Mouse (Mus musculus): ENCODE results near the gene Cacna1c. TPM values are rescaled to one million over a fixed set of nuclear protein-coding genes. Genes with fewer than 3 reads are reported as not detected.
"Not testable (repeated sequence)": the region's sequence is repeated elsewhere in the genome, so short reads cannot be mapped to it uniquely, and the experiment has no call there.

The Cacna1c gene
- polyA plus RNA-seq, 1 experiment, result 1.0 TPM

DNA sequence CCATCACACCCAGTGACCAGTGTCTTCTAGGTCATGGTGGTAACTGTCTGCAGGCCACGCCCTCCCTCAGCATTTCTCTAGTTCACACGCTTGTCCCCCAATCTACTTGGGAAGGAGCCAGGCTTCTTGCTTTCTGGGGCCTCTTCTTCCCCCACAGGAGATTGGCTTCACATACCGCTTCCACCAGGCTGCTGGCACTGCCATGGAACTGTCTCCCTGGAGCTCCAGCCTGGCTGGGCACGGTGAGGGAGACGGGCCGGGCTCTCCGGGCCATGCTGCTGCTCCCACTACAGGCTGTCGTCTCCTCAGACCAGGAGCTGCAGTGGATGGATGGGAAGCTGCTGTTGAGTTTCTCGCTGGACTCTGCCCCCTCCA is 600.5 kb downstream of the Cacna1c start:
- H3K36me3 ChIP-seq (ENCODE audit: control insufficient read depth, insufficient read depth, low read length, poor library complexity, severe bottlenecking), result no peaks in the 10 kb centered on the region
- TF ChIP-seq EP300 (IDR thresholded peaks at IDR 0.05; ENCODE audit: insufficient read depth, low read depth, low read length), result no peak
- TF ChIP-seq CTCF (IDR thresholded peaks at IDR 0.05; ENCODE audit: low read depth, low read length), result no peak
- TF ChIP-seq POLR2A (IDR thresholded peaks at IDR 0.05; ENCODE audit: insufficient read depth, low read length), result no peak
- peaks cover 4% of the 10 kb centered on the region for H3K4me1 ChIP-seq (ENCODE audit: control insufficient read depth, insufficient read depth, low read length)
- no peaks in the 10 kb centered on the region for H3K27me3 ChIP-seq (ENCODE audit: control insufficient read depth, insufficient read depth, low read length, poor library complexity, severe bottlenecking)
- H3K4me3 ChIP-seq (ENCODE audit: low read depth, low read length), result no peak overlapping the region
- no peaks in the 10 kb centered on the region for H3K9me3 ChIP-seq (replicated peaks; ENCODE audit: control insufficient read depth, insufficient read depth, low read length, poor library complexity, severe bottlenecking)
- no peak overlapping the region for H3K9ac ChIP-seq (ENCODE audit: low read depth, poor library complexity, severe bottlenecking)
- H3K27ac ChIP-seq (ENCODE audit: insufficient read depth, low read length), result no peak overlapping the region

DNA sequence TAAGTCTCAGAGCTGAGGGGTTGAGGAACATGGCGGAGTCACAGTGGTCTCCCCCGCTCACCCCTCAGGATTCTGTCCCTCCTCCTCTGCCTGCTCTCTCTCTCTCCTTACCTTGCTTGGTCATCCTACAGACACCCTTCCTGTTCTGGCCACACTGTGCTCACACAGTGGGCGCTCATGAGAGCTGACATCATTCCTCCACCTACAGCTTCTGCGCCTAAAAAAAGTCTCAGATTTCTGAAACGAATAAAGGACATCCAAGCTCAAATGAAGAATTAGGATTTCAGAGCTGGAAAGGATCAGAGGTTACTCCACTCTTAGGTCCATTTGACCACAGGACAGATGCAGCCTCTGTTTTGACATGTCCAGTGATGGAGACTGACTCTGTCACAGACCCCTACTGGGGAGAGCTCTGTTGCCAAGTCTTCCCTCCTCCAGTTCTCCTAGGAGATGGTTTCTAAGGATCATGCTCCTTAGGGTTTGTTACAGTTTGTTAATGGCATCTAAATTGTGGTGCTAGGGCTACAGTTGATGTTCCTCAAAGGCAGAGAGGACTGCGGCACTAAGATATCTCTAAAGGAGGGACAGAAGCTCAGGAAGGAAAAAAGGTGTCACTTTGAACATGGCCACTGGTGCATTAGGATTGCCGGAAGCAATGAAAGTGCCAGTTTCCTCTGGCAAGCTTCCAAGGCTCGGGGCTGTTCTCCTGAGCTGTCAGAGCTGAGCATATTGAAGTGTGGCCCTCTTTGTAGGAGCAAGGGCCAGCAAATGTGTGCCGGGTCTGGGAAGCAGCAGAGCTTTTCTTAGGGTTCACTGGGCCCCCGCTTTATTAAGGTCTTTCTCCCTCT is 601.2 kb downstream of the Cacna1c start:
- no peaks in the 10 kb centered on the region for H3K36me3 ChIP-seq (ENCODE audit: control insufficient read depth, insufficient read depth, low read length, poor library complexity, severe bottlenecking)
- no peak overlapping the region for H3K27ac ChIP-seq (ENCODE audit: insufficient read depth, low read length)
- H3K9me3 ChIP-seq (replicated peaks; ENCODE audit: control insufficient read depth, insufficient read depth, low read length, poor library complexity, severe bottlenecking), result no peaks in the 10 kb centered on the region
- no peaks in the 10 kb centered on the region for H3K27me3 ChIP-seq (ENCODE audit: control insufficient read depth, insufficient read depth, low read length, poor library complexity, severe bottlenecking)
- H3K4me3 ChIP-seq (ENCODE audit: low read depth, low read length), result no peak overlapping the region
- H3K4me1 ChIP-seq (ENCODE audit: control insufficient read depth, insufficient read depth, low read length), result peaks cover 4% of the 10 kb centered on the region
- no peak overlapping the region for H3K9ac ChIP-seq (ENCODE audit: low read depth, poor library complexity, severe bottlenecking)
- TF ChIP-seq POLR2A (IDR thresholded peaks at IDR 0.05; ENCODE audit: insufficient read depth, low read length) (no peak), EP300 (IDR thresholded peaks at IDR 0.05; ENCODE audit: insufficient read depth, low read depth, low read length) (no peak), CTCF (IDR thresholded peaks at IDR 0.05; ENCODE audit: low read depth, low read length) (no peak)

DNA sequence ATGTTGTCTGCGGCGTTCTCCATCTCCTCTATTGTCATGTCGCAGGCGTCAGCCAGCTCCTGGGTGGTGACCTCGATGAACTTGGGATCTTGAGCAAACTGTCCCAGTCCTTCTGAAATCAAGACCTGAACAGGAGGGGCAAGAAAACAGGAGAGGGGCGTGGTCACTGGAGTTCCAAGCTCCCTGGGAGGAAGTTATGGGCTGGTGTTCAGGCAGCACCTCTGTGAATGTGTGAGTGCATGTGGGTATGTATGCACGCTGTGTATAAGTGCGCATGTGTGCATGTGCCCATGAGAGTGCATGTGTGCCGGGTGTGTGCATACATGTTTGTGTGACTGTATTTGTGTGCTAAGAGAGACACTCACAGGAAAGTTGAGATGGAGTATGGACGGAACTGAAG is 602.1 kb downstream of the Cacna1c start:
- Histone ChIP-seq H3K36me3 (ENCODE audit: control insufficient read depth, insufficient read depth, low read length, poor library complexity, severe bottlenecking) (no peaks in the 10 kb centered on the region), H3K27ac (ENCODE audit: insufficient read depth, low read length) (no peak overlapping the region), H3K9me3 (replicated peaks; ENCODE audit: control insufficient read depth, insufficient read depth, low read length, poor library complexity, severe bottlenecking) (no peaks in the 10 kb centered on the region), H3K4me1 (ENCODE audit: control insufficient read depth, insufficient read depth, low read length) (peaks cover 4% of the 10 kb centered on the region), H3K27me3 (ENCODE audit: control insufficient read depth, insufficient read depth, low read length, poor library complexity, severe bottlenecking) (no peaks in the 10 kb centered on the region), H3K4me3 (ENCODE audit: low read depth, low read length) (peak overlapping the region; percentile 44; the same call in 1 of the 2 replicates), H3K9ac (ENCODE audit: low read depth, poor library complexity, severe bottlenecking) (no peak overlapping the region)
- TF ChIP-seq POLR2A (IDR thresholded peaks at IDR 0.05; ENCODE audit: insufficient read depth, low read length) (no peak), CTCF (IDR thresholded peaks at IDR 0.05; ENCODE audit: low read depth, low read length) (no peak), EP300 (IDR thresholded peaks at IDR 0.05; ENCODE audit: insufficient read depth, low read depth, low read length) (no peak)

DNA sequence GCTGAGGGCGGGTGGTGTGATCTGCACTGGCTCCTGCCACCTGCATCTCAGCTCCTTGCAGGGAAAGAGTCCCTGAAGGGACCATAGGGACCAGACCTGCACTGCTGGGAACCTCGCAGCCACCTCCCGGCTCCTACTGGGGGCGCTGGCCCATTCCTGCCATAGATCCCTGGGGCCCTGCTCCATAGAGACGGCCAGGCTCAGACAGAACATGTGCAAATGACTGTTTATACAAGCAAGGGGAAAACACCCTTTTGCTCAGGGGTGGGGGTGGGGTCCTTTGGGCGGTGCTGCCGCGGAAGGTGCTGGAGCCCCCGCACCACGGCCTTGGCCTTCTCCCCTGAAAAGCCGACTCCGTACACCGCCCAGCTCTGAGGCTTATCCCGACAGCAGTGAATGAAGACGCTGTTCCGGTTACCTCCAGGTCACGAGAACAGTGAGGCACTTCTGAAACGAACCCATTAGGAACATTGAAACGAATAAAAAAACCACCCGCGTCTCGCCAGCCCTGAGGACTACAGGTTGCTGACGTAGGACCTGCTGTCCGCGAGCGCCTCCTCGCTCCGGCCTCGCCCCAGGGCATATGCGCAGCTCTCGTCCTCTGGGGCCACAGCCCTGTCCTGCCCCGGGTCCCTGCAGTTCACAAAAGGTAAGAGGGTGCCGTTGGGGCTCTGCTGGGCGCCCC is 602.7 kb downstream of the Cacna1c start:
- H3K4me1 ChIP-seq (ENCODE audit: control insufficient read depth, insufficient read depth, low read length), result peaks cover 4% of the 10 kb centered on the region
- no peaks in the 10 kb centered on the region for H3K9me3 ChIP-seq (replicated peaks; ENCODE audit: control insufficient read depth, insufficient read depth, low read length, poor library complexity, severe bottlenecking)
- TF ChIP-seq CTCF (IDR thresholded peaks at IDR 0.05; ENCODE audit: low read depth, low read length) (no peak), POLR2A (IDR thresholded peaks at IDR 0.05; ENCODE audit: insufficient read depth, low read length) (no peak), EP300 (IDR thresholded peaks at IDR 0.05; ENCODE audit: insufficient read depth, low read depth, low read length) (no peak)
- no peak overlapping the region for H3K27ac ChIP-seq (ENCODE audit: insufficient read depth, low read length)
- no peaks in the 10 kb centered on the region for H3K36me3 ChIP-seq (ENCODE audit: control insufficient read depth, insufficient read depth, low read length, poor library complexity, severe bottlenecking)
- 0 out of 2 replicates have a peak, but pooled peaks cover 1% of the 10 kb centered on the region for H3K27me3 ChIP-seq (ENCODE audit: control insufficient read depth, insufficient read depth, low read length, poor library complexity, severe bottlenecking)
- H3K9ac ChIP-seq (ENCODE audit: low read depth, poor library complexity, severe bottlenecking), result no peak overlapping the region; the same call in 1 of the 2 replicates
- peak overlapping the region; percentile 44 for H3K4me3 ChIP-seq (ENCODE audit: low read depth, low read length)

DNA sequence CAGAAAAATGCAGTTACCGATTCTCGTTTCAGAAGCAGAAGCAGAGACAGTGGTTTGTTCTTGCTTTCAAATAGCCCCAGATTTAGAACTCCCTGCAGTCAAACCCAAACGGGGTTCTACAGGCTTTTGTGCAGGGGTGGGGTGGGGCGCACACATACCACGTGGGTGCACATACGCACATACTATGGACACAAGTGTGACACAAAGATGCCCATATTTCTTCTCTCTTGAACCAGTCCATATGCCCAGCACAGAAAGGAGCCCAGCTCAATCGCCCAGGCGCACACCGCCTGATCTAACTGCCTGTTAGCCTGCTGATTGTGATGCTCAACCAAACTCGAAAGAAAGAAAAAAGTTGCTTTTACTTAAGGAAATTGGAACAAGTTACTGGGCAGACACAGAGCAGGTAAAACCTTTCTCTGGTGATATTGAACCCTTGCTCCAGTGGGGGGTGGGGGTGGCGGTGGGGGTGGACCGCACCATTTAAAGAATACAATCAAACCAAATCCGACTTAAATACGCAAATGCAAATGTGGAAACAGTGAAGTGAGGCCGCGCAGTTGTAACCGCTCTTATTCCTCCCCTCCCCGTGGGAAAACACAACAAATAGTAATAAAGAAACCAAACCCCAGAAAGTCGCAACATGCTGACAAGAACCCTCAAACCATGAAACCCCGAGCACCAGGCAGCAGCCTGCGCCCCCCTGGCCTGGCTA is 603.4 kb downstream of the Cacna1c start:
- Histone ChIP-seq H3K4me3 (ENCODE audit: low read depth, low read length) (peak overlapping the region; percentile 44), H3K9ac (ENCODE audit: low read depth, poor library complexity, severe bottlenecking) (no peak overlapping the region), H3K36me3 (ENCODE audit: control insufficient read depth, insufficient read depth, low read length, poor library complexity, severe bottlenecking) (no peaks in the 10 kb centered on the region), H3K27ac (ENCODE audit: insufficient read depth, low read length) (no peak overlapping the region), H3K9me3 (replicated peaks; ENCODE audit: control insufficient read depth, insufficient read depth, low read length, poor library complexity, severe bottlenecking) (no peaks in the 10 kb centered on the region), H3K4me1 (ENCODE audit: control insufficient read depth, insufficient read depth, low read length) (peaks cover 4% of the 10 kb centered on the region), H3K27me3 (ENCODE audit: control insufficient read depth, insufficient read depth, low read length, poor library complexity, severe bottlenecking) (0 out of 2 replicates have a peak, but pooled peaks cover 2% of the 10 kb centered on the region)
- no peak for TF ChIP-seq EP300 (IDR thresholded peaks at IDR 0.05; ENCODE audit: insufficient read depth, low read depth, low read length)
- TF ChIP-seq POLR2A (IDR thresholded peaks at IDR 0.05; ENCODE audit: insufficient read depth, low read length), result no peak
- TF ChIP-seq CTCF (IDR thresholded peaks at IDR 0.05; ENCODE audit: low read depth, low read length), result no peak

DNA sequence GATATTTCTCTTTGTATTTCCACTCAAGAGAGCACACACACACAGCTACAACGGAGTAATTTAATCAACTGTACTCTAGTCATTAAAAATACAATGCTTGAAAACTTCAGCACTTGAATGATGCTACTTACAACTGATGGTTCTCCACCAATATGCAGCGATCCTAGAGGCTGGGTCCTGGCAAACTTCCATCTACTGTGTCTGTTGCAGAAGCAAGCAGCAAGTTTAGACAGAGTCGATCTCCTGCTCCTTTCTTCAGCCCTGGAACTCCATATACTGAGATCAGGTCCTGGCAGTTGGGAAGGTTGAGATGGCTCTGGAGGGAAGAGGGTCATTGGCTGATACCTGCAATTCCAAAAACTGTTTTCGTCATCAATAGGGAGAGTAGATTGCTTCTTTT is 617.5 kb downstream of the Cacna1c start:
- H3K27ac ChIP-seq (ENCODE audit: insufficient read depth, low read length); H3K9ac ChIP-seq (ENCODE audit: low read depth, poor library complexity, severe bottlenecking); H3K4me1 ChIP-seq (ENCODE audit: control insufficient read depth, insufficient read depth, low read length); H3K9me3 ChIP-seq (replicated peaks; ENCODE audit: control insufficient read depth, insufficient read depth, low read length, poor library complexity, severe bottlenecking); H3K27me3 ChIP-seq (ENCODE audit: control insufficient read depth, insufficient read depth, low read length, poor library complexity, severe bottlenecking); H3K4me3 ChIP-seq (ENCODE audit: low read depth, low read length); H3K36me3 ChIP-seq (ENCODE audit: control insufficient read depth, insufficient read depth, low read length, poor library complexity, severe bottlenecking): not testable (repeated sequence)

Data from ES-Bruce4 (cell line).